Mouse (Mus musculus) spleen, adult 2 months (tissue): Measurements from ENCODE around the gene Lyrm2.

ENCODE experiments used
- CTCF ChIP-seq: fragments of 200-500 bp; IDR thresholded peaks from 2 replicates; pipeline ENCODE4 v1.5.1; 2011; ENCODE audit warnings: mild to moderate bottlenecking, inconsistent platforms; ENCODE audit not compliant: insufficient read depth, insufficient read length, insufficient replicate concordance; ENCODE audit errors: extremely low read depth
- POLR2A ChIP-seq: fragments of 200-500 bp; IDR thresholded peaks from 2 replicates; pipeline ENCODE4 v1.6.1; 2011; ENCODE audit warnings: low read depth, low read length, inconsistent platforms

DNA sequence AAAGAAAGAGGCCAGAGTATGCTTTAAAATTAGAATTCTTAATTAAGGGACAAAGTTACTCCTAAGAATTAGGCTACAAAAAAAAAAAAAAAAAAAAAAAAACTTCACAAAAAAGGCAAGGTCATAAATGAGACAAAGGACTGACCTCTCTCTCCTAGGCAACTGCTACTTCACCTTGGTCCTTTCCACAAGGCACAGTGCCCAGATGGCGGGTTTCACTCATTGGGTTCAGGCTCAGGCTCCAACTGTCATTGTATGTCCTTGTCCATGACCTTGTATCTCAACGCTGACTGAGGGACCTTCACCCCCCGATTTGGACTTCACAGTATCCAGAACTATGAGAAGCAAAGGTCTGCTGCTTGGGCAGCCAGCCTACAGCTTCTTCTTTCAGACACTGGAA lies 38.3 kb downstream of the Lyrm2 start:
- TF ChIP-seq CTCF (no peak), POLR2A (no peak)
